Mouse (Mus musculus): Measurements from ENCODE around the gene Nphp3.

Nphp3 gene

DNA sequence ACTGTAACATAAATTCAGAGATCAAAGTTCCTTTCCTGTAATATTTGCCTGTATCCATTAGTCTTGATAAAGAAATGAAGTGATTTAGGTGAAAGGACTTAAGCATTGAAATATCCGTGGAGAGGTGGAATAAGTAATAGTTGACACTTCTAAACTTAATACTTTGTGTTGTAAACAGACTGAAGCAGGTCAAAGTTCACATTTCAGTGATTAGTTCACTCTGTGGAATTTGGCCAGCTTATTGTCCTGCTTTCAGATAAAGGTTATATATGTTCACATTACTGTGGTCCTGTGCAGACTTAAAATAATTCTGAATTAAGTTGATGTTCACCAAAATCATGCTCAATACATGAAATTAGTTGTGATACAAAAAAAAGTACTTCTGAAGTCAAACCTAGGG is 62.2 kb downstream of the Nphp3 start:
- DNase-seq (ENCODE audit: low spot score) = no peak

DNA sequence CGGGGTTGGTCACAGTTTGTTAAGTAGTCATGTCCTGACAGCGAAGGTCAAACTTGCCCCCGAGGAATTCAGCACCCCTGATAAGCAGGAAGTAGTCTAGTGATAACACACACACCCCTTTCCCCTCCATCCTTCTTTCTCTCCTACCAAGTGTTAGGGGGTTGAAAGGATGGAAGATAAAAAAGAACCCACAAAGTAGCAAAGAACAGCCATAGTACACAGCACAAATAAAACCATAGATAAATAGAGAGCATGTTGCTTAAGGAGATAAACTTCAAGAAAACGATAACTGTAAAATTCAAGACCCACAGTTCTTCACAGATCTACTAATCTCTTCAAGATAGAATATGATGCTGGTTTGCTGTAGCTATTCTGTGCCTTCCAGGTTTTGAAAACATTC is 67.9 kb downstream of the Nphp3 start:
- no peak for DNase-seq (ENCODE audit: low spot score)

GRCm38 (mm10) chr9:104070863-104071604 is 68.7 kb downstream of the Nphp3 start:
- no peak for DNase-seq (ENCODE audit: low spot score)

- no peak for DNase-seq (ENCODE audit: low spot score)
These were observed 73.5 kb downstream of the Nphp3 start for GRCm38 (mm10) chr9:104075808-104076207.

GRCm38 (mm10) chr9:104078780-104079179 is 76.4 kb downstream of the Nphp3 start:
- no peak for DNase-seq (ENCODE audit: low spot score)

DNA sequence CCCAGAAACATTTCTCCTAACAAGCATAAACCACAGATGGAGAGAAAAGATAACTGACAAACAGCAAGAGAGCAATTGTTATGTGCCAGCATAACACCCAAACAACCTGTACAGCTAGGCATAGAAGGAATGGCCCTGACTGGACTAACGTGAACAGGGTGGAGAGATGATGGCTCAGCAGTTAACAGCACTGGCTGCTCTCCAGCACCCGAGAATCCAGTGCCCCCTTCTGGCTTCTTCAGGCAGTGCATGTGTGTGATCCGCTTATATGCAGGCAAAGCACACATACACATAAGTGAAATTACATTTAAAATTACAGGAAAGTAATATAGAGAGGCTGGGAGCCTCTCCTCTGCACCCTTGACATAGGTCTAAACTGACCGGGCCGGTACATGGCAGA is 77.0 kb downstream of the Nphp3 start:
- no peak for DNase-seq (ENCODE audit: low spot score)

GRCm38 (mm10) chr9:104080038-104080437 is 77.7 kb downstream of the Nphp3 start:
- no peak for DNase-seq (ENCODE audit: low spot score)

DNA sequence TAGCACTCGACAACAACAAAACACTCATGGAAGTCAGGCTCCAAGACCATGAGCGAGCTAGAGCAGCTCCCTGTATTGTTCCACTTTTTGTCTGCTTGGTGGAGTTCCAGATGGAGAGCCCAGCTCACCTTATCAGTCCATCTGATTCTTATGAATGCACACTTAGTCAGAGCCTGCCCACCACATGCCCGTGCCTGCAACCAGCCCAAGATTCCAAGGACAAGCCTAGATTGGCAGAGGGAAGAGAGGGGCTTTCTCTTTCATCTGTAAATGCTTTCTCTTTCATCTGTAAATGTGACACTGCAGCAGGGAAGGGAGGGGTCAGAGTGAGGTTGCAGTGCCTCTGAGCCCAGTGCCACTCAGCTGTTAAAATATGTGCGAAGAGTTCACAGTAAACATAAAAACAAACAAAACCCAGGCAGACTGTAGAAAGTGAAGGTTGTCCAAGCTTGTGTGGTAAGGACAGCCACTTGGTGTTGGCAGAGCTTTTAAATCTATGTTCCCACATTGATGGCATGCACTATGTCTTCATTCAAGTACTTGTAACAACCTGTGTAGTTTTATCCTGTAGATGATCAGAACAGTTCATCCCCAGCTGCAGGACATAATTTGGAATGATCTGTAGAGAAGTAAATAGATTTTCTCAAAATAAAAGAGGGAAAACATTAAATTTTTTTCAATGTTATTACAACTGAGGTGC is 83.5 kb downstream of the Nphp3 start:
- no peak for DNase-seq (ENCODE audit: low spot score)

- DNase-seq (ENCODE audit: low spot score) = no peak
These were observed 86.2 kb downstream of the Nphp3 start for GRCm38 (mm10) chr9:104088555-104088954.

- DNase-seq (ENCODE audit: low spot score) = no peak
These were observed 90.6 kb downstream of the Nphp3 start for GRCm38 (mm10) chr9:104092945-104093344.
